Mouse (Mus musculus) hindbrain, embryonic 12.5 days (tissue): Measurements from ENCODE around the gene Ush1g. TPM values are rescaled to one million over a fixed set of nuclear protein-coding genes. Genes with fewer than 3 reads are reported as not detected.

Source experiments
- ATAC-seq: fragments of 200-750 bp; cut with Nextera tagmentation; 2 replicates; pipeline ENCODE4 v1.8.0; 2017; ENCODE audit warnings: moderate TSS enrichment; ENCODE audit not compliant: low FRiP score
- H3K27ac ChIP-seq: fragments of 300-500 bp; sonication (generic); 2 replicates; pipeline ENCODE4 v1.5.1; 2016; ENCODE audit warnings: mild to moderate bottlenecking
- H3K27me3 ChIP-seq: fragments of 300-500 bp; sonication (generic); 2 replicates; pipeline ENCODE4 v1.6.1; 2016; ENCODE audit warnings: mild to moderate bottlenecking
- H3K36me3 ChIP-seq: fragments of 300-500 bp; sonication (generic); 2 replicates; pipeline ENCODE4 v1.6.1; 2016; ENCODE audit warnings: mild to moderate bottlenecking
- H3K4me1 ChIP-seq: fragments of 300-500 bp; sonication (generic); 2 replicates; pipeline ENCODE4 v1.6.1; 2016
- H3K4me2 ChIP-seq: fragments of 300-500 bp; sonication (generic); replicated peaks from 2 replicates; pipeline ENCODE4 v1.6.1; 2016; ENCODE audit warnings: mild to moderate bottlenecking
- H3K4me3 ChIP-seq: fragments of 300-500 bp; sonication (generic); 2 replicates; pipeline ENCODE4 v1.5.1; 2016; ENCODE audit warnings: mild to moderate bottlenecking
- H3K9ac ChIP-seq: fragments of 300-500 bp; sonication (generic); 2 replicates; pipeline ENCODE4 v1.6.1; 2016; ENCODE audit warnings: mild to moderate bottlenecking, moderate library complexity
- H3K9me3 ChIP-seq: fragments of 300-500 bp; sonication (generic); replicated peaks from 2 replicates; pipeline ENCODE4 v1.6.1; 2016; ENCODE audit warnings: mild to moderate bottlenecking
- WGBS: fragments of 180-500 bp; shearing (Covaris S2); methylation state at CpG from one replicate; pipeline ENCODE4 v1.1.7; 2016; 5-methylcytosine and 5-hydroxymethylcytosine counted together
- polyA plus RNA-seq: library from polyadenylated mRNA; unstranded; fragments of >200 nt; fragmentation: Nextera tagmentation; extraction: Ambion mirVana; gene quantifications from 2 replicates; pipeline ENCODE4 v1.2.1, GENCODE M21; 2016

Ush1g gene
- polyA plus RNA-seq, 1 experiment from 2014 or later: not detected

DNA sequence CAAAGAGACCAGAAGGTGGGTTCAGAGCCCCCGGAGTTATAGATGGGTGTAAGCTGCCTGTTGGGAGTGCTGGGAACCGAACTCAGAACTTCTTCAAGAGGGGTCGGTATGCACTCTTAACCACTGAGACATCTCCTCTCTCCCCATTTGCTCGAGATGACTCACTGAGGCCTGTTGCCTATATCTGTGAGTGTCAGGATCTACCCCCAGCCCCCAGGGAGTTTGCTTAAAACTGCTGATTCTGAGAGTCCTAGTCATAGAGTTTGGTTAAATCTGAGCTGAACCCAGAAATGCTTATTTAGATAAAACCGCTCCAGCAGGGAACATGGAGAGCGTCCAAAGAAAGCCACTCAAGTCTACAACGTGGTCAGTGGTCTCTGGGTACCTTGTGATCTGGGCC lies 47.7 kb downstream of the Ush1g start:
- WGBS: 85% methylated on average over 7 of the region's 7 CpGs
- Histone ChIP-seq H3K4me1 (peaks cover 26% of the 10 kb centered on the region), H3K4me2 (no peak overlapping the region), H3K4me3 (no peak overlapping the region), H3K9me3 (no peaks in the 10 kb centered on the region), H3K27me3 (peaks cover 7% of the 10 kb centered on the region), H3K9ac (0 out of 2 replicates have a peak overlapping the region, but pooled peaks have one; percentile 6), H3K27ac (no peak overlapping the region), H3K36me3 (peaks cover 5% of the 10 kb centered on the region; the same call in 1 of the 2 replicates)
- no peak for ATAC-seq

DNA sequence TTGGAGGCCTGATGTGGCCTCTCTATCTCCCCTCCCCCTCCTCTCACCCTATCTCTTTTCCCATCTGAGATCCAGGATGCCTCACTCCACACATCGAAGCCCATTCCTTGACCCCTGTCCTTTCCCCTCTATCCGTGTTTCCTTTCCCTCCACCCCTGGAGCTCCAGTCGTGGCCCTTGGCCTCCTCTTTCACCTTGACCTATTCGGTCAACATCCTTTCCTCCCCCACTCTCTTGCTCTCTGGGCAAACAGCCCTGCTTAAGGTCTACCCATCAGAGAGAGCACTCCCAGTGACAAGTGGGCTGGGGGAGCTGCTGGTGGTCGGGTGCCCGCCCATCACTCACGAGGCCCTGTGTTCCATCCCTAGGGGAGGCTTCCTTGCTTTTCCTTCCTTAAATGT lies 48.1 kb downstream of the Ush1g start:
- H3K36me3 ChIP-seq: peaks cover 9% of the 10 kb centered on the region; the same call in 1 of the 2 replicates
- no peak for ATAC-seq
- no peak overlapping the region for H3K27ac ChIP-seq
- peaks cover 12% of the 10 kb centered on the region for H3K27me3 ChIP-seq
- no peak overlapping the region for H3K4me3 ChIP-seq
- no peak overlapping the region for H3K4me2 ChIP-seq
- 71% methylated on average over 7 of the region's 7 CpGs for WGBS
- H3K4me1 ChIP-seq: peaks cover 26% of the 10 kb centered on the region
- H3K9me3 ChIP-seq: no peaks in the 10 kb centered on the region
- 0 out of 2 replicates have a peak overlapping the region, but pooled peaks have one; percentile 6 for H3K9ac ChIP-seq

- Histone ChIP-seq H3K9ac (no peak overlapping the region), H3K27ac (no peak overlapping the region), H3K4me3 (no peak overlapping the region), H3K9me3 (no peaks in the 10 kb centered on the region), H3K4me2 (no peak overlapping the region), H3K27me3 (peaks cover 19% of the 10 kb centered on the region), H3K4me1 (peaks cover 24% of the 10 kb centered on the region), H3K36me3 (peaks cover 15% of the 10 kb centered on the region; the same call in 1 of the 2 replicates)
- WGBS: 70% methylated on average over 10 of the region's 10 CpGs
- no peak for ATAC-seq
Measured at GRCm38 (mm10) chr11:115272894-115273498, 48.8 kb downstream of the Ush1g start.

DNA sequence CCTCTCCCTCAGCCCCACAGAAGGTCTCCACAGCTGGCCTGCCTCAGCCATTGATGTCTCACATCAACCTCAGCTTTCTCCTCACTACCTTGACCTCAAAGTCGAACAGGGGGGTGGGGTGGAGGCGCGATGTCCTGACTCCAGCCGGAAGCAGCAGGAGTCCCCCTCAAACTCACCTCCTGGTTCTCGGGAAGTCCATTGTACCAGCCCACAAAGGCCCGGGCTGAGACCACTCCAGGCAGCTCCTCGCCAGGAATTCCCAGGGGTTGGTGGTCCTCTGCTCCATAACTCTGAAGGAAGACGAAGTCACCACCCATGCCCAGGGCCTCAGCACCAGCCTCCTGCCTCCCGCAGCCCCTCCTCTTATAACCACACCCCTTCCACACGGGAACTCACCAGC lies 50.4 kb downstream of the Ush1g start:
- 72% methylated on average over 10 of the region's 10 CpGs for WGBS
- Histone ChIP-seq H3K4me3 (no peak overlapping the region), H3K27ac (no peak overlapping the region), H3K4me2 (no peak overlapping the region), H3K36me3 (peaks cover 15% of the 10 kb centered on the region; the same call in 1 of the 2 replicates), H3K9me3 (no peaks in the 10 kb centered on the region), H3K27me3 (peaks cover 34% of the 10 kb centered on the region), H3K4me1 (peaks cover 31% of the 10 kb centered on the region), H3K9ac (no peak overlapping the region)
- ATAC-seq: no peak

GRCm38 (mm10) chr11:115271052-115271451 lies 50.8 kb downstream of the Ush1g start:
- no peak for ATAC-seq
- H3K27me3 ChIP-seq: peaks cover 39% of the 10 kb centered on the region
- peaks cover 15% of the 10 kb centered on the region; the same call in 1 of the 2 replicates for H3K36me3 ChIP-seq
- H3K4me2 ChIP-seq: no peak overlapping the region
- no peak overlapping the region for H3K9ac ChIP-seq
- no peak overlapping the region for H3K27ac ChIP-seq
- WGBS: 87% methylated on average over 9 of the region's 9 CpGs
- H3K4me3 ChIP-seq: no peak overlapping the region
- H3K4me1 ChIP-seq: peaks cover 31% of the 10 kb centered on the region
- no peaks in the 10 kb centered on the region for H3K9me3 ChIP-seq

DNA sequence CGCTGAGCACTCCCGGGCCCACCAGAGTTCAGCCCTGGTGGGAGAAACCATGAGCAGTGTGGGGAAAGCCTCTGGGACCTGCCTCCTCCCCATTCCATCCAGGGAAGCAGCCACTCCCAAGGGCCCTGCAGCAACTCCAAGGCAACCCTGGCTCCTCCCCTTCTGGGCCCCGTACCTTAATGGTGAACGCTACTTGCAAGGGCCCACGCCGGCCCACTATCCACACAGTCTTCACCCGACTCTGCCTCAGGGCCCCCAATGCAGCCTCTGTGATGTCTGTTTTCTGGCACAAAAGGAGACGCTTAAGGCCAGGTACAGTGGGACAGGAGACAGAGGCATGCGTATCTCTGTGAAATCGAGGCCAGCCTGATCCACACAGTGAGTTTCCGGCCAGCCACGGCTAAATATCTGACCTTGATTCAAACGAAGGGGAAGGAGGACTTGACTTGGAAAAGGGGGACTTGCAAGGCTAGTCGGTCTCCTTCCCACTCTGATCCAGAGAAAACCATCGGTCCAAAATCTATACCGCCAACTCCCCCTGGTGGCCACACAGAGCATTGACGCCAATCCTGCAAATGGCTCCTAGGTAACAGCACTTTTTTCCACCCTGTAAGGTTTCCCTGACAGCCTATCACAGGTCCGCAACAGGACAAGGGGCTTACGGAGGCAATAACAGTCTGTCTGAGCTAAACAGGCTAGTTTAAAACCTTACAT lies 51.5 kb downstream of the Ush1g start:
- H3K4me3 ChIP-seq: no peak overlapping the region
- peaks cover 15% of the 10 kb centered on the region; the same call in 1 of the 2 replicates for H3K36me3 ChIP-seq
- H3K4me1 ChIP-seq: peaks cover 30% of the 10 kb centered on the region
- no peaks in the 10 kb centered on the region for H3K9me3 ChIP-seq
- no peak overlapping the region for H3K4me2 ChIP-seq
- 36% methylated on average over 19 of the region's 19 CpGs for WGBS
- H3K27me3 ChIP-seq: peaks cover 46% of the 10 kb centered on the region
- H3K9ac ChIP-seq: no peak overlapping the region
- no peak overlapping the region for H3K27ac ChIP-seq
- no peak for ATAC-seq

DNA sequence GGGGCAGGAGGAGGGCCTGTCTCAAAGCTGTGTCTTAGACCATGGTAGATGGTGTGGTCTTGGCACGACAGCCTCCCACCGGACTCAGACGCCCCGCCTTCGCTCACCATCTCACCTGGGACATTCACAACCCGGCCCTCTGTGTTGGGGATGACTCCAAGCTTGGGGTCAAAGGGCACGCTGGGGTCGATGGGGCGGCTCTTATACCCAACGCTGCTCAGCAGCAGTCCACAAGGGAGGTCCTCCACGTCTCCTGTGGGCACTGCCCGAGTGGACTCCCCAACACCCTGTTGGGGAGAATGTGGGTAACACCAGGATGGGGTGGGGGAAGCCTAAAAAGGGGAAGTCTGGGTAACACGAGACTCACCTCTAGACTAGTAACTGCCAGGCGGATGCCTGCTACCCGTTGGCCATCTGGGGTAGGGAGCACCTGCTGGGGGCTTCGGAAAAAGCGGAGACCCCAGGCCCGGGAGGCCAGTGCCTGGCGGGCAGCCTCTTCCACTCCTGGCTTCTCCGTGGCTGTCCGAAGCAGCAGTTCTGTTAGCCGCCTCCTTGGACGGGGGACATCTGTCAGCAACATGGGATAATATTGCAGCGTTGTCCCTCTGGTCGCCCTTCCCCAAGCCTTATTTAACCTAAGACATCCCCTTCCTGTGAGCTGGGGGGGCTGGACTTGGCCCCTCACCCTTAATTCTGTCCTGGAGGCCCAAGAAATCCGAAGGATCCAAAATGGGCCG lies 52.3 kb downstream of the Ush1g start:
- no peak overlapping the region; the same call in 1 of the 2 replicates for H3K9ac ChIP-seq
- peaks cover 32% of the 10 kb centered on the region for H3K4me1 ChIP-seq
- no peaks in the 10 kb centered on the region for H3K9me3 ChIP-seq
- H3K27me3 ChIP-seq: peaks cover 54% of the 10 kb centered on the region
- no peak for ATAC-seq
- H3K27ac ChIP-seq: no peak overlapping the region
- H3K4me2 ChIP-seq: no peak overlapping the region
- WGBS: 86% methylated on average over 25 of the region's 27 CpGs
- H3K4me3 ChIP-seq: no peak overlapping the region
- H3K36me3 ChIP-seq: peaks cover 15% of the 10 kb centered on the region; the same call in 1 of the 2 replicates

DNA sequence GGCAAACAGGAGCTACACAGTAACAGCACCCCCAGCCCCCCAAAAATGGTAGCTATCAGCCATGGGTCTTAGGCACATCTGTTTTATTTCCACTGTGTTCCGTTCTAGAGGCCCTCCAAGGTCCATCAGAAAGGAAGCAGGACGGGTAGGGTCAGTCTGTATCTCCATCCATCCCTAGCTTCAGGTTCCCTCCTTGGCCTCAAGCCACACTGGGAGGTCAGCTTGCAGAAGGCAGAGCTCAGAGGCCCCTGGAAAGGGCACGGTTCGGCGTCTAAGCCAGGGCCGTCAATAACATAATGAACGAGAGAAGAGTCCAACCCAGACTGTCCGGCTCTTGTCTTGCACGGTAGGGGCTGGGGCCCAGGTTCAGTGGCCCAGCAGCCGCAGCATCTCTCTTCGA lies 53.9 kb downstream of the Ush1g start:
- Histone ChIP-seq H3K36me3 (peaks cover 15% of the 10 kb centered on the region; the same call in 1 of the 2 replicates), H3K4me1 (peaks cover 32% of the 10 kb centered on the region), H3K9ac (no peak overlapping the region), H3K4me3 (no peak overlapping the region), H3K4me2 (no peak overlapping the region), H3K9me3 (no peaks in the 10 kb centered on the region), H3K27me3 (peaks cover 69% of the 10 kb centered on the region), H3K27ac (no peak overlapping the region)
- WGBS: 63% methylated on average over 11 of the region's 11 CpGs
- no peak for ATAC-seq

GRCm38 (mm10) chr11:115267061-115267883 lies 54.6 kb downstream of the Ush1g start, which contains the start of gene Grin2c:
Gene Grin2c, minus strand, starts transcription at chr11:115267243.
- Histone ChIP-seq H3K4me3 (peak within 1 kb of the TSS; percentile 35), H3K27ac (no peak within 1 kb of the TSS), H3K4me2 (peak within 1 kb of the TSS; percentile 60), H3K9me3 (no peaks in the 10 kb centered on the region), H3K4me1 (peaks cover 32% of the 10 kb centered on the region), H3K9ac (peak within 1 kb of the TSS; percentile 55), H3K36me3 (peaks cover 15% of the 10 kb centered on the region; the same call in 1 of the 2 replicates), H3K27me3 (peaks cover 76% of the 10 kb centered on the region)
- no peak for ATAC-seq
- 7% methylated on average over 39 of the region's 50 CpGs for WGBS

- peaks cover 85% of the 10 kb centered on the region for H3K27me3 ChIP-seq
- H3K4me2 ChIP-seq: peak overlapping the region; percentile 60
- H3K9ac ChIP-seq: peak overlapping the region; percentile 55; the same call in 1 of the 2 replicates
- peak overlapping the region; percentile 35 for H3K4me3 ChIP-seq
- H3K9me3 ChIP-seq: no peaks in the 10 kb centered on the region
- WGBS: 2% methylated on average over 22 of the region's 22 CpGs
- H3K36me3 ChIP-seq: peaks cover 15% of the 10 kb centered on the region; the same call in 1 of the 2 replicates
- H3K4me1 ChIP-seq: peaks cover 32% of the 10 kb centered on the region
- ATAC-seq: no peak
- no peak overlapping the region for H3K27ac ChIP-seq
Measured at GRCm38 (mm10) chr11:115266400-115266778, 55.5 kb downstream of the Ush1g start.

- ATAC-seq: no peak
- Histone ChIP-seq H3K27ac (no peak overlapping the region), H3K4me3 (no peak overlapping the region; the same call in 1 of the 2 replicates), H3K9ac (no peak overlapping the region), H3K4me1 (peaks cover 32% of the 10 kb centered on the region), H3K4me2 (peak overlapping the region; percentile 60), H3K27me3 (peaks cover 90% of the 10 kb centered on the region), H3K36me3 (peaks cover 15% of the 10 kb centered on the region; the same call in 1 of the 2 replicates), H3K9me3 (no peaks in the 10 kb centered on the region)
- 5% methylated on average over 20 of the region's 20 CpGs for WGBS
Measured at GRCm38 (mm10) chr11:115265771-115266399, 56.0 kb downstream of the Ush1g start.
